Mouse (Mus musculus) v-Abl transformed pro-B cells (cell line): ENCODE results near the gene Hist1h2bh.

ENCODE experiments used
- in situ Hi-C, 2 experiments: fragments of 400-800 bp; cut with MboI; formaldehyde crosslinking; loops; one replicate each; pipeline ENCODE4 v1.15.1; 2025; ENCODE audit not compliant: unreplicated experiment in 2 of 2

Gene Hist1h2bh

GRCm38 (mm10) chr13:23491990-23492389, 51.2 kb downstream of the Hist1h2bh start:
- in situ Hi-C loops = no loop called here
